Mouse (Mus musculus) CH12.LX (cell line): ENCODE measurements at regions not wholly inside any gene's neighbourhood (a gene's known extent, or its start where the extent isn't known, plus 50 kb on each side); places are given as distances from the start of the nearest gene placed in this dataset.

ENCODE experiments used
- DNase-seq: peaks from one replicate; pipeline ENCODE4 v3.0.0-alpha.2; 2013; ENCODE audit errors: extremely low read depth
- H3K27ac ChIP-seq: 2 replicates; pipeline ENCODE4 v1.5.1; 2012; ENCODE audit warnings: low read depth, mild to moderate bottlenecking, control low read depth, moderate library complexity; ENCODE audit not compliant: insufficient read depth
- H3K27me3 ChIP-seq: replicated peaks from 2 replicates; pipeline ENCODE3; 2012; ENCODE audit warnings: inconsistent platforms
- H3K36me3 ChIP-seq, 2 experiments: replicated peaks in 1 of 2; 2 replicates each; pipeline versions ENCODE3 to v1.6.1; 2012; ENCODE audit warnings: inconsistent platforms in 1 of 2, low read length in 1 of 2, mild to moderate bottlenecking in 1 of 2, mixed read lengths in 1 of 2, moderate library complexity in 1 of 2; ENCODE audit not compliant: control insufficient read depth in 1 of 2, insufficient read depth in 1 of 2
- H3K4me1 ChIP-seq, 2 experiments: 2 replicates each; pipeline ENCODE4 v1.6.1; 2012; ENCODE audit warnings: inconsistent platforms in 1 of 2, moderate library complexity in 1 of 2; ENCODE audit not compliant: insufficient read depth in 2 of 2, control insufficient read depth in 1 of 2
- H3K4me2 ChIP-seq: 2 replicates; pipeline ENCODE4 v1.6.1; 2012; ENCODE audit warnings: low read depth, mild to moderate bottlenecking, control low read depth; ENCODE audit not compliant: poor library complexity, insufficient read depth, severe bottlenecking
- H3K4me3 ChIP-seq, 3 experiments: fragments of 150-350 bp in 1 of 3; sonication (generic) in 1 of 3; replicated peaks in 1 of 3; 2 replicates each; pipeline versions ENCODE3 to v1.5.1; 2011 to 2012; ENCODE audit warnings: low read depth in 2 of 3, low read length in 2 of 3, mild to moderate bottlenecking in 2 of 3, moderate library complexity in 2 of 3, control low read depth in 1 of 3, improper control_type of control experiment in 1 of 3, inconsistent platforms in 1 of 3, mixed read lengths in 1 of 3; ENCODE audit not compliant: poor library complexity in 1 of 3
- H3K79me2 ChIP-seq: replicated peaks from 2 replicates; pipeline ENCODE4 v1.6.1; 2012; ENCODE audit warnings: mild to moderate bottlenecking, moderate library complexity; ENCODE audit not compliant: control insufficient read depth, poor library complexity, insufficient read depth, severe bottlenecking; ENCODE audit errors: extremely low read depth
- H3K9ac ChIP-seq: 2 replicates; pipeline ENCODE4 v1.6.1; 2012; ENCODE audit warnings: low read depth, mild to moderate bottlenecking, control low read depth, moderate library complexity; ENCODE audit not compliant: insufficient read depth
- H3K9me3 ChIP-seq: replicated peaks from 2 replicates; pipeline ENCODE3; 2012; ENCODE audit warnings: low read length, inconsistent platforms, mixed read lengths
- BHLHE40 ChIP-seq: IDR thresholded peaks from 2 replicates; pipeline ENCODE4 v1.6.1; 2011; ENCODE audit warnings: mild to moderate bottlenecking, low read depth, low read length, improper control_type of control experiment
- CHD1 ChIP-seq: IDR thresholded peaks from 2 replicates; pipeline ENCODE4 v1.6.1; 2012; ENCODE audit warnings: low read depth, low read length, improper control_type of control experiment, inconsistent platforms
- E2F4 ChIP-seq: IDR thresholded peaks from 2 replicates; pipeline ENCODE4 v1.6.1; 2011; ENCODE audit warnings: low read depth, low read length, improper control_type of control experiment; ENCODE audit not compliant: insufficient replicate concordance
- ELF1 ChIP-seq: IDR thresholded peaks from 2 replicates; pipeline ENCODE4 v1.6.1; 2014; ENCODE audit warnings: low read depth, mild to moderate bottlenecking, inconsistent platforms, low read length, improper control_type of control experiment
- EP300 ChIP-seq: IDR thresholded peaks from 2 replicates; pipeline ENCODE4 v1.6.1; 2011; ENCODE audit warnings: low read length, improper control_type of control experiment
- GABPA ChIP-seq: IDR thresholded peaks from 2 replicates; pipeline ENCODE4 v1.6.1; 2012; ENCODE audit warnings: low read depth, low read length, improper control_type of control experiment, inconsistent platforms; ENCODE audit not compliant: insufficient replicate concordance
- HCFC1 ChIP-seq: IDR thresholded peaks from 2 replicates; pipeline ENCODE4 v1.6.1; 2012; ENCODE audit warnings: low read depth, mild to moderate bottlenecking, inconsistent platforms, low read length, improper control_type of control experiment
- IRF4 ChIP-seq: IDR thresholded peaks from 2 replicates; pipeline ENCODE4 v1.6.1; 2014; ENCODE audit warnings: low read depth, mild to moderate bottlenecking, inconsistent platforms, low read length, improper control_type of control experiment
- JUND ChIP-seq: conservative IDR thresholded peaks from 2 replicates; pipeline ENCODE4 v1.6.1; 2011; ENCODE audit warnings: low read depth, low read length, improper control_type of control experiment
- KAT2A ChIP-seq: IDR thresholded peaks from 2 replicates; pipeline ENCODE4 v1.6.1; 2012; ENCODE audit warnings: low read length, improper control_type of control experiment, inconsistent platforms; ENCODE audit not compliant: insufficient replicate concordance
- MAZ ChIP-seq: IDR thresholded peaks from 2 replicates; pipeline ENCODE4 v1.6.1; 2012; ENCODE audit warnings: low read depth, mild to moderate bottlenecking, inconsistent platforms, low read length, improper control_type of control experiment, moderate library complexity
- MYC ChIP-seq: IDR thresholded peaks from 2 replicates; pipeline ENCODE4 v1.6.1; 2011; ENCODE audit warnings: low read depth, mild to moderate bottlenecking, improper control_type of control experiment, low read length
- NRF1 ChIP-seq: IDR thresholded peaks from 2 replicates; pipeline ENCODE4 v1.6.1; 2014; ENCODE audit warnings: low read depth, mild to moderate bottlenecking, inconsistent platforms, low read length, improper control_type of control experiment, moderate library complexity
- POLR2A ChIP-seq: IDR thresholded peaks from 2 replicates; pipeline ENCODE4 v1.6.1; 2011; ENCODE audit warnings: low read depth, mild to moderate bottlenecking, improper control_type of control experiment, low read length
- RAD21 ChIP-seq: IDR thresholded peaks from 2 replicates; pipeline ENCODE4 v1.6.1; 2011; ENCODE audit warnings: low read depth, mild to moderate bottlenecking, low read length, improper control_type of control experiment, moderate library complexity
- SIN3A ChIP-seq: IDR thresholded peaks from 2 replicates; pipeline ENCODE4 v1.6.1; 2012; ENCODE audit warnings: low read length, improper control_type of control experiment, inconsistent platforms
- UBTF ChIP-seq: IDR thresholded peaks from 2 replicates; pipeline ENCODE4 v1.6.1; 2012; ENCODE audit warnings: low read depth, mild to moderate bottlenecking, inconsistent platforms, low read length, improper control_type of control experiment, moderate library complexity
- USF1 ChIP-seq: IDR thresholded peaks from 2 replicates; pipeline ENCODE4 v1.6.1; 2014; ENCODE audit warnings: low read depth, mild to moderate bottlenecking, inconsistent platforms, low read length, improper control_type of control experiment
- USF2 ChIP-seq: conservative IDR thresholded peaks from 2 replicates; pipeline ENCODE4 v1.6.1; 2011; ENCODE audit warnings: low read depth, low read length, improper control_type of control experiment
- ZC3H11A ChIP-seq: IDR thresholded peaks from 2 replicates; pipeline ENCODE4 v1.6.1; 2012; ENCODE audit warnings: low read depth, mild to moderate bottlenecking, inconsistent platforms, low read length, improper control_type of control experiment
- ZMIZ1 ChIP-seq: IDR thresholded peaks from 2 replicates; pipeline ENCODE4 v1.6.1; 2012; ENCODE audit warnings: low read depth, mild to moderate bottlenecking, inconsistent platforms, low read length, improper control_type of control experiment
- ZNF384 ChIP-seq: IDR thresholded peaks from 2 replicates; pipeline ENCODE4 v1.6.1; 2012; ENCODE audit warnings: low read depth, low read length, improper control_type of control experiment, inconsistent platforms
- dilution Hi-C: fragments of 300-500 bp; cut with MboI; formaldehyde crosslinking; loops from 2 replicates; pipeline ENCODE4 v1.14.3; 2020; ENCODE audit warnings: low sequenced_read_pairs; ENCODE audit not compliant: extremely low pct_unique_long_range_greater_than_20kb, extremely low pct_ligation_motif_present
- in situ Hi-C: fragments of 300-500 bp; cut with MboI; formaldehyde crosslinking; loops from 3 replicates; pipeline ENCODE4 v1.14.3; 2019; ENCODE audit warnings: low sequenced_read_pairs, low pct_ligation_motif_present, low pct_unique_long_range_greater_than_20kb, mixed read lengths

- in situ Hi-C loops = no loop called here
Measured at GRCm38 (mm10) chr9:24920031-24920445, 145.9 kb upstream of the Tbx20 start.

GRCm38 (mm10) chr9:24922051-24922860, 148.2 kb upstream of the Tbx20 start:
- no peak overlapping the region for H3K27ac ChIP-seq
- H3K9ac ChIP-seq = no peak overlapping the region
- in situ Hi-C loops (no loop called here), dilution Hi-C loops (no loop called here)
- no peaks in the 10 kb centered on the region for H3K27me3 ChIP-seq
- H3K79me2 ChIP-seq = no peaks in the 10 kb centered on the region
- no peaks in the 10 kb centered on the region for H3K9me3 ChIP-seq
- no peak overlapping the region for H3K4me2 ChIP-seq
- no peaks in the 10 kb centered on the region for H3K36me3 ChIP-seq
- TF ChIP-seq HCFC1 (no peak), UBTF (no peak), IRF4 (no peak), CHD1 (no peak), KAT2A (no peak), RAD21 (no peak), E2F4 (no peak), NRF1 (no peak), EP300 (no peak), JUND (no peak), USF2 (no peak)
- DNase-seq = no peak
- no peak overlapping the region for H3K4me3 ChIP-seq
- no peaks in the 10 kb centered on the region for H3K4me1 ChIP-seq

More at GRCm38 (mm10) chr9:24920031-24920445, 145.9 kb upstream of the Tbx20 start:
- no peaks in the 10 kb centered on the region for H3K27me3 ChIP-seq
- H3K4me3 ChIP-seq = no peak overlapping the region
- H3K9ac ChIP-seq = no peak overlapping the region
- no peaks in the 10 kb centered on the region for H3K4me1 ChIP-seq
- H3K79me2 ChIP-seq = no peaks in the 10 kb centered on the region
- TF ChIP-seq RAD21 (no peak), ZNF384 (no peak)
- dilution Hi-C loops = no loop called here
- H3K9me3 ChIP-seq = no peaks in the 10 kb centered on the region
- DNase-seq = no peak
- H3K4me2 ChIP-seq = no peak overlapping the region
- H3K36me3 ChIP-seq = no peaks in the 10 kb centered on the region
- no peak overlapping the region for H3K27ac ChIP-seq

DNA sequence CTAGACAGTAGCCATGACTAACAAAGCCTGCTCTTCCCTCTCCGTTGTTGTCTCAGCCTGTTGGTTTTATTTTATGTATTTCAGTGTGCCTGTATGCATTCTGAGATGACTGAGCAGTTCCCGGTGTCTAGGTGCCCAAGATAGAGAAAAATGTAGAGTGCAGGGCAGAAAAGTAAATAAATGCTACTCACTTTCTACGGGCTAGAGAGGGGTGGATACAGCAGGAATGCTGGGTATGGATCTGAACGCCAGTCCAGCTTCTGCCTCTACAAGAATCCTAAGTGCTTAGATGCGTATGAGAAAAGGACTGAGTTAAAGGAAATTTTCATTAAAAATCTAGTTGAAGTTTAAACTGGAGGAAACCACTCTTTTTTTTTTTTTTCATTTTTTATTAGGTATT, 149.4 kb upstream of the Tbx20 start:
- Histone ChIP-seq H3K36me3 (no peaks in the 10 kb centered on the region), H3K9ac (no peak overlapping the region), H3K79me2 (no peaks in the 10 kb centered on the region), H3K4me2 (no peak overlapping the region), H3K4me3 (no peak overlapping the region)
- no peak for DNase-seq
- dilution Hi-C loops = no loop called here
- TF ChIP-seq BHLHE40 = no peak
- TF ChIP-seq GABPA = no peak
- TF ChIP-seq ELF1 = no peak
- TF ChIP-seq ZNF384 = no peak
- TF ChIP-seq UBTF = no peak
- no peak for TF ChIP-seq IRF4
- no peak for TF ChIP-seq RAD21
- no peak for TF ChIP-seq ZC3H11A
- no peak for TF ChIP-seq ZMIZ1
- no peak for TF ChIP-seq NRF1
- no peak for TF ChIP-seq MYC
- no peak for TF ChIP-seq SIN3A
- no peak for TF ChIP-seq POLR2A
- TF ChIP-seq USF1 = no peak
- no peak for TF ChIP-seq HCFC1
- no peak for TF ChIP-seq MAZ
- TF ChIP-seq CHD1 = no peak
- TF ChIP-seq, all 38 proteins: peak for 0
- H3K27me3 ChIP-seq = no peaks in the 10 kb centered on the region
- no peaks in the 10 kb centered on the region for H3K4me1 ChIP-seq
- no peaks in the 10 kb centered on the region for H3K9me3 ChIP-seq
- H3K27ac ChIP-seq = no peak overlapping the region
- in situ Hi-C loops = no loop called here
